Mouse (Mus musculus): Measurements from ENCODE around the gene Cmtm4.

Gene Cmtm4

GRCm38 (mm10) chr8:104374864-104375846 lies 20.5 kb downstream of the Cmtm4 start:
- DNase-seq (ENCODE audit: low spot score): no peak

- DNase-seq (ENCODE audit: low spot score): no peak
Observed at GRCm38 (mm10) chr8:104374269-104374668, 21.3 kb downstream of the Cmtm4 start.

- no peak for DNase-seq (ENCODE audit: low spot score)
Observed at GRCm38 (mm10) chr8:104373779-104374178, 21.8 kb downstream of the Cmtm4 start.

GRCm38 (mm10) chr8:104371121-104371520 lies 24.5 kb downstream of the Cmtm4 start:
- no peak for DNase-seq (ENCODE audit: low spot score)

GRCm38 (mm10) chr8:104370071-104370470 lies 25.5 kb downstream of the Cmtm4 start:
- DNase-seq (ENCODE audit: low spot score): no peak

- DNase-seq (ENCODE audit: low spot score): no peak
Observed at GRCm38 (mm10) chr8:104369591-104369990, 26.0 kb downstream of the Cmtm4 start.

GRCm38 (mm10) chr8:104367398-104367797 lies 28.2 kb downstream of the Cmtm4 start:
- DNase-seq (ENCODE audit: low spot score): no peak

- DNase-seq (ENCODE audit: low spot score): no peak
Observed at GRCm38 (mm10) chr8:104365695-104366094, 29.9 kb downstream of the Cmtm4 start.

- no peak for DNase-seq (ENCODE audit: low spot score)
Observed at GRCm38 (mm10) chr8:104359778-104360456, 35.7 kb downstream of the Cmtm4 start.

- no peak for DNase-seq (ENCODE audit: low spot score)
Observed at GRCm38 (mm10) chr8:104358637-104359036, 37.0 kb downstream of the Cmtm4 start.

GRCm38 (mm10) chr8:104354504-104354903 lies 41.1 kb downstream of the Cmtm4 start:
- DNase-seq (ENCODE audit: low spot score): no peak

GRCm38 (mm10) chr8:104353186-104353585 lies 42.4 kb downstream of the Cmtm4 start:
- no peak for DNase-seq (ENCODE audit: low spot score)

- DNase-seq (ENCODE audit: low spot score): no peak
Observed at GRCm38 (mm10) chr8:104350047-104350446, 45.6 kb downstream of the Cmtm4 start.

- no peak for DNase-seq (ENCODE audit: low spot score)
Observed at GRCm38 (mm10) chr8:104348971-104349370, 46.6 kb downstream of the Cmtm4 start.

GRCm38 (mm10) chr8:104346706-104347105 lies 48.9 kb downstream of the Cmtm4 start:
- DNase-seq (ENCODE audit: low spot score): no peak

- no peak for DNase-seq (ENCODE audit: low spot score)
Observed at GRCm38 (mm10) chr8:104344622-104345021, 51.0 kb downstream of the Cmtm4 start.

GRCm38 (mm10) chr8:104343957-104344356 lies 51.6 kb downstream of the Cmtm4 start:
- DNase-seq (ENCODE audit: low spot score): peak; percentile 62

GRCm38 (mm10) chr8:104342426-104342825 lies 53.2 kb downstream of the Cmtm4 start:
- no peak for DNase-seq (ENCODE audit: low spot score)

- no peak for DNase-seq (ENCODE audit: low spot score)
Observed at GRCm38 (mm10) chr8:104341678-104342077, 53.9 kb downstream of the Cmtm4 start.

GRCm38 (mm10) chr8:104341106-104341561 lies 54.5 kb downstream of the Cmtm4 start:
- DNase-seq (ENCODE audit: low spot score): peak; percentile 74

- peak; percentile 85 for DNase-seq (ENCODE audit: low spot score)
Observed at GRCm38 (mm10) chr8:104340233-104341105, 55.1 kb downstream of the Cmtm4 start.

GRCm38 (mm10) chr8:104339983-104340232 lies 55.7 kb downstream of the Cmtm4 start:
- DNase-seq (ENCODE audit: low spot score): no peak

Data from ovary, adult 18-20 months (tissue).